Mouse (Mus musculus) liver, embryonic 16.5 days (tissue): ENCODE measurements around the gene Mocs3. TPM values are rescaled to one million over a fixed set of nuclear protein-coding genes. Genes with fewer than 3 reads are reported as not detected.

ENCODE experiments used
- ATAC-seq: fragments of 200-750 bp; cut with Nextera tagmentation; 2 replicates; pipeline ENCODE4 v1.8.0; 2017; ENCODE audit warnings: low read depth, mild to moderate bottlenecking, moderate number of reproducible peaks, moderate library complexity
- H3K27ac ChIP-seq: fragments of 300-500 bp; sonication (generic); 2 replicates; pipeline ENCODE4 v1.5.1; 2014; ENCODE audit warnings: mild to moderate bottlenecking, low read length
- H3K27me3 ChIP-seq: fragments of 300-500 bp; sonication (generic); 2 replicates; pipeline ENCODE4 v1.6.1; 2014; ENCODE audit warnings: low read depth, low read length, mixed read lengths; ENCODE audit not compliant: control insufficient read depth, insufficient read depth
- H3K36me3 ChIP-seq: fragments of 300-500 bp; sonication (generic); 2 replicates; pipeline ENCODE4 v1.6.1; 2014; ENCODE audit warnings: mild to moderate bottlenecking; ENCODE audit not compliant: control insufficient read depth, insufficient read depth
- H3K4me1 ChIP-seq: fragments of 300-500 bp; sonication (generic); 2 replicates; pipeline ENCODE4 v1.6.1; 2014; ENCODE audit warnings: low read depth, low read length, mixed read lengths; ENCODE audit not compliant: control insufficient read depth
- H3K4me2 ChIP-seq: fragments of 300-500 bp; sonication (generic); 2 replicates; pipeline ENCODE4 v1.6.1; 2014; ENCODE audit warnings: low read depth, low read length, mixed read lengths
- H3K4me3 ChIP-seq: fragments of 300-500 bp; sonication (generic); 2 replicates; pipeline ENCODE4 v1.5.1; 2014; ENCODE audit warnings: low read depth, mild to moderate bottlenecking, low read length
- H3K9ac ChIP-seq: fragments of 300-500 bp; sonication (generic); 2 replicates; pipeline ENCODE4 v1.6.1; 2014; ENCODE audit warnings: low read depth, low read length
- H3K9me3 ChIP-seq: fragments of 300-500 bp; sonication (generic); replicated peaks from 2 replicates; pipeline ENCODE4 v1.6.1; 2016; ENCODE audit warnings: low read length; ENCODE audit not compliant: control insufficient read depth
- WGBS: fragments of 180-500 bp; shearing (Covaris S2); extraction: QIAGEN DNeasy Blood & Tissue Kit; methylation state at CpG from one replicate; pipeline ENCODE4 v1.1.7; 2014; ENCODE audit not compliant: insufficient replicate concordance; 5-methylcytosine and 5-hydroxymethylcytosine counted together
- polyA plus RNA-seq: library from polyadenylated mRNA; unstranded; fragments of >200 nt; fragmentation: Nextera tagmentation; extraction: Ambion mirVana; gene quantifications from 2 replicates; pipeline ENCODE4 v1.2.1, GENCODE M21; 2015

Gene Mocs3
- polyA plus RNA-seq, 1 experiment from 2014 or later, result 2.7 TPM

DNA sequence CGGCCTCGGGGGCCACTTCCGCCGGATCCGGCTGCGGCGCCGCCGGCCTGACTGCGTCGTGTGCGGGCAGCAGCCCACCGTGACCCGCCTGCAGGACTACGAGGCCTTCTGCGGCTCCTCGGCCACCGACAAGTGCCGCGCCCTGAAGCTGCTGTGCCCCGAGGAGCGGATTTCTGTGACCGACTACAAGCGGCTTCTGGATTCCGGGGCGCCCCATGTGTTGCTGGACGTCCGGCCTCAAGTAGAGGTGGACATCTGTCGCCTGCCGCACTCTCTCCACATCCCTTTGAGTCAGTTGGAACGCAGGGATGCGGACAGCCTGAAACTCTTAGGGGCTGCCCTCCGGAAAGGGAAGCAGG, 1.0 kb downstream of the Mocs3 start:
- no peaks in the 10 kb centered on the region for H3K9me3 ChIP-seq
- WGBS, result 56% methylated on average over 33 of the region's 33 CpGs
- H3K4me2 ChIP-seq, result peak overlapping the region; percentile 99
- no peak overlapping the region for H3K27ac ChIP-seq
- ATAC-seq, result no peak
- peaks cover 7% of the 10 kb centered on the region for H3K36me3 ChIP-seq
- H3K27me3 ChIP-seq, result no peaks in the 10 kb centered on the region
- H3K9ac ChIP-seq, result peak overlapping the region; percentile 92
- H3K4me3 ChIP-seq, result peak overlapping the region; percentile 99
- H3K4me1 ChIP-seq, result peaks cover 27% of the 10 kb centered on the region

DNA sequence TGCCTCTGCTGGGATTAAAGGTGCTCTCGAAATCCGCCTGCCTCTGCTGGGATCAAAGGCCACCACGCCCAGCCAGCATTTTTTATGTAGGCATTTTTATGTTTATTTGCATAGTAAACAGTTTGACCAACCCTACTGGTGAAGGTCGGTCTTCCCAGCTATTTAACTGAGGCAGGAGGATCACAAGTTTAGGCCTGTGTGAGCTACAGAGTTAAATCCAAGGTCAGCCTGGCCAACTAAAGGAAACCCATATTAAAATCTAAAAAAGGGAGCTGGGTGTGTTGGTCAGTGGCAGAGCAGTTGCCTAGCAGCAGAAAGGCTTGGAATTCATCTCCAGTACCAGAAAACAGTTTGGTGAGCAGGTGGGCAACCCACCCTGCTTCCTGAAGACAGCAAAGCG, 2.9 kb downstream of the Mocs3 start:
- H3K9ac ChIP-seq, result no peak overlapping the region
- no peaks in the 10 kb centered on the region for H3K27me3 ChIP-seq
- H3K4me3 ChIP-seq, result no peak overlapping the region
- no peak overlapping the region for H3K4me2 ChIP-seq
- 72% methylated on average over 5 of the region's 5 CpGs for WGBS
- no peak overlapping the region for H3K27ac ChIP-seq
- H3K4me1 ChIP-seq, result peaks cover 22% of the 10 kb centered on the region
- peaks cover 3% of the 10 kb centered on the region; the same call in 1 of the 2 replicates for H3K36me3 ChIP-seq
- no peak for ATAC-seq
- no peaks in the 10 kb centered on the region for H3K9me3 ChIP-seq

- no peaks in the 10 kb centered on the region for H3K27me3 ChIP-seq
- H3K9me3 ChIP-seq, result no peaks in the 10 kb centered on the region
- no peak overlapping the region for H3K4me2 ChIP-seq
- WGBS, result 70% methylated on average over 4 of the region's 4 CpGs
- ATAC-seq, result no peak
- no peak overlapping the region for H3K4me3 ChIP-seq
- no peak overlapping the region for H3K27ac ChIP-seq
- no peak overlapping the region for H3K9ac ChIP-seq
- H3K36me3 ChIP-seq, result 0 out of 2 replicates have a peak, but pooled peaks cover 3% of the 10 kb centered on the region
- H3K4me1 ChIP-seq, result no peaks in the 10 kb centered on the region
These were observed 7.9 kb downstream of the Mocs3 start for GRCm38 (mm10) chr2:168238335-168238734.

GRCm38 (mm10) chr2:168242841-168243240, 12.4 kb downstream of the Mocs3 start:
- H3K4me1 ChIP-seq, result no peaks in the 10 kb centered on the region
- H3K9ac ChIP-seq, result no peak overlapping the region
- no peak for ATAC-seq
- H3K27me3 ChIP-seq, result no peaks in the 10 kb centered on the region
- no peaks in the 10 kb centered on the region for H3K36me3 ChIP-seq
- H3K9me3 ChIP-seq, result no peaks in the 10 kb centered on the region
- no peak overlapping the region for H3K27ac ChIP-seq
- no peak overlapping the region for H3K4me3 ChIP-seq
- H3K4me2 ChIP-seq, result no peak overlapping the region

- Histone ChIP-seq H3K4me3 (no peak overlapping the region), H3K36me3 (no peaks in the 10 kb centered on the region), H3K4me1 (no peaks in the 10 kb centered on the region), H3K27ac (no peak overlapping the region), H3K9ac (no peak overlapping the region), H3K27me3 (no peaks in the 10 kb centered on the region), H3K9me3 (no peaks in the 10 kb centered on the region), H3K4me2 (no peak overlapping the region)
- no peak for ATAC-seq
- WGBS, result 60% methylated on average over 4 of the region's 4 CpGs
These were observed 12.9 kb downstream of the Mocs3 start for GRCm38 (mm10) chr2:168243278-168243677.

GRCm38 (mm10) chr2:168245571-168245970, 15.1 kb downstream of the Mocs3 start:
- Histone ChIP-seq H3K4me2 (no peak overlapping the region), H3K27me3 (no peaks in the 10 kb centered on the region), H3K4me1 (no peaks in the 10 kb centered on the region), H3K36me3 (no peaks in the 10 kb centered on the region), H3K9ac (no peak overlapping the region), H3K4me3 (no peak overlapping the region), H3K27ac (no peak overlapping the region), H3K9me3 (no peaks in the 10 kb centered on the region)
- no peak for ATAC-seq
- WGBS, result 38% methylated on average over 8 of the region's 8 CpGs

GRCm38 (mm10) chr2:168248167-168248855, 17.9 kb downstream of the Mocs3 start:
- no peaks in the 10 kb centered on the region for H3K36me3 ChIP-seq
- H3K9ac ChIP-seq, result no peak overlapping the region
- ATAC-seq, result no peak
- WGBS, result 53% methylated on average over 8 of the region's 8 CpGs
- H3K4me1 ChIP-seq, result no peaks in the 10 kb centered on the region
- H3K9me3 ChIP-seq, result no peaks in the 10 kb centered on the region
- peaks cover 5% of the 10 kb centered on the region for H3K27me3 ChIP-seq
- no peak overlapping the region for H3K4me3 ChIP-seq
- H3K4me2 ChIP-seq, result no peak overlapping the region
- H3K27ac ChIP-seq, result no peak overlapping the region

DNA sequence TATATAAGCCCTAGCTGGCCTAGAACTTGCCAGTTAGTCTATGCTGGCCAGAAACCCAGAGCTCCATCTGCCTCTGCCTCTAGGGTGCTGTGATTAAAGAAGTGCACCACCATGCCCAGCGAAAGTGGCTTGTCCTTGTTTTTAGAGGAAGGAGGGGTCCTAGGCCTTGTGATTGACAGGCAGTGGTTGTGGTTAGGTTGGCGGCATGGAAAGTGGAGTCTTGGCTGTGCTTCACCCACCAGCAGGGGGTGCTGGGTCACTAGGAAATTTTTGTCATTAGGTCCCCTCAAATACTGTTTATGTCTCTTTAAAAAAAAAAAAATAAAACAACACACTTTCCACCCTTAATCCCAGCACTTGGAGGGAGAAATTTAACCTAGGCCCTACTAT, 18.4 kb downstream of the Mocs3 start:
- no peaks in the 10 kb centered on the region for H3K9me3 ChIP-seq
- WGBS, result 11% methylated on average over 2 of the region's 2 CpGs
- ATAC-seq, result no peak
- no peak overlapping the region for H3K27ac ChIP-seq
- no peak overlapping the region for H3K4me2 ChIP-seq
- H3K9ac ChIP-seq, result no peak overlapping the region
- no peaks in the 10 kb centered on the region for H3K36me3 ChIP-seq
- H3K4me3 ChIP-seq, result no peak overlapping the region
- H3K27me3 ChIP-seq, result peaks cover 5% of the 10 kb centered on the region
- H3K4me1 ChIP-seq, result no peaks in the 10 kb centered on the region

- H3K27me3 ChIP-seq, result peaks cover 5% of the 10 kb centered on the region
- H3K4me1 ChIP-seq, result no peaks in the 10 kb centered on the region
- H3K4me3 ChIP-seq, result no peak overlapping the region
- H3K36me3 ChIP-seq, result no peaks in the 10 kb centered on the region
- H3K4me2 ChIP-seq, result no peak overlapping the region
- H3K9ac ChIP-seq, result no peak overlapping the region
- ATAC-seq, result no peak
- WGBS, result 13% methylated on average over 8 of the region's 8 CpGs
- H3K27ac ChIP-seq, result no peak overlapping the region
- H3K9me3 ChIP-seq, result no peaks in the 10 kb centered on the region
These were observed 19.8 kb downstream of the Mocs3 start for GRCm38 (mm10) chr2:168250270-168250669.
